Mouse (Mus musculus): ENCODE results near the gene Ube2q1. TPM values are rescaled to one million over a fixed set of nuclear protein-coding genes. Genes with fewer than 3 reads are reported as not detected.

Ube2q1 gene
- polyA plus RNA-seq, 1 experiment from 2014 or later: 24.9 TPM

DNA sequence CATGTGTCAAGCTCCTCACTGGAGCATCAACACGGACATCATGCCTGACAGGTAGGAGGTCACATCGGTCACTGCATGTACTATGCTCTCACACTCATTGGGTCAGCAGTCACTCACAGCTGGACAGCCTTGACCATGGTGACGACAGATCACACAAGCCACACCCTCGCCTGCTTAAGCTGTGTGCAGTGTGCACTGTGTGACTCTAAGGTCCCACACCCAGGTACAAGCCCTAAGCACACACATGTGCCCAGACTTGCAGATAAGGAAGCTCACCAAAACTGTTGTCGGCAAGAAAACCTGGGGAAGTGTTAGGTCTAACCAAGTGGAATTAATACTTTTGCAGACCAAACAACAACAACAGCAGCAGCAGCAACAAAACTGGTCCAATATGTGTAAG, 34.5 kb downstream of the Ube2q1 start:
- no peak overlapping the region for H3K4me3 ChIP-seq (ENCODE audit: low read depth, low read length)
- no peak for DNase-seq (ENCODE audit: low spot score)
- no peak overlapping the region for H3K4me2 ChIP-seq (ENCODE audit: low read length)
- H3K9ac ChIP-seq (ENCODE audit: low read length): no peak overlapping the region
- 85% methylated on average over 5 of the region's 5 CpGs for WGBS
- H3K27ac ChIP-seq (ENCODE audit: low read depth, low read length): no peak overlapping the region
- H3K36me3 ChIP-seq (ENCODE audit: control insufficient read depth, insufficient read depth, low read length): no peaks in the 10 kb centered on the region
- H3K4me1 ChIP-seq (ENCODE audit: control insufficient read depth, insufficient read depth, low read length): no peaks in the 10 kb centered on the region
- no peaks in the 10 kb centered on the region for H3K27me3 ChIP-seq (replicated peaks; ENCODE audit: control insufficient read depth, insufficient read depth, low read length)
- ATAC-seq: no peak
- H3K9me3 ChIP-seq (replicated peaks; ENCODE audit: control insufficient read depth, low read length): no peaks in the 10 kb centered on the region

DNA sequence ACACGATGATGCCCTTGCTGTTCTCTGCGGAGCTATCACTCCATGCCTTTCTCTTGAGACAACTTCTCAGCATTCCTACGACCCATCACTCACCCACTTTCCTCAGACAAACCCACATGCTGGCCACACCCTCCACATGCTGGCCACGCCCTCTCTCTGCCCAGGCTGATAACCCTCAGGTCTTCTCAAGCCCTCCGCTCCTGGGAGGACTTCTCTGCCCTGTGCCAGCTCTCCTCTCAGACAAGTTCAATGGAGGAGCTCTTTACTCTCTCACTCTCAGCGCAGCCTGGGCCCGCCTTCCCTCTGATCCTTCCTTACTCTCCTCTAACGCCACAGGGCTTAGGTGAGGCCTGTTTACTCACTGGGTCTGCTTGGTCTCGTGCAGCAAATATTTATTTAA, 35.2 kb downstream of the Ube2q1 start:
- H3K4me3 ChIP-seq (ENCODE audit: low read depth, low read length): no peak overlapping the region
- no peak for DNase-seq (ENCODE audit: low spot score)
- no peaks in the 10 kb centered on the region for H3K36me3 ChIP-seq (ENCODE audit: control insufficient read depth, insufficient read depth, low read length)
- WGBS: 65% methylated on average over 9 of the region's 9 CpGs
- no peaks in the 10 kb centered on the region for H3K27me3 ChIP-seq (replicated peaks; ENCODE audit: control insufficient read depth, insufficient read depth, low read length)
- no peaks in the 10 kb centered on the region for H3K4me1 ChIP-seq (ENCODE audit: control insufficient read depth, insufficient read depth, low read length)
- H3K9ac ChIP-seq (ENCODE audit: low read length): no peak overlapping the region
- no peak for ATAC-seq
- H3K4me2 ChIP-seq (ENCODE audit: low read length): no peak overlapping the region
- H3K27ac ChIP-seq (ENCODE audit: low read depth, low read length): no peak overlapping the region
- H3K9me3 ChIP-seq (replicated peaks; ENCODE audit: control insufficient read depth, low read length): no peaks in the 10 kb centered on the region

DNA sequence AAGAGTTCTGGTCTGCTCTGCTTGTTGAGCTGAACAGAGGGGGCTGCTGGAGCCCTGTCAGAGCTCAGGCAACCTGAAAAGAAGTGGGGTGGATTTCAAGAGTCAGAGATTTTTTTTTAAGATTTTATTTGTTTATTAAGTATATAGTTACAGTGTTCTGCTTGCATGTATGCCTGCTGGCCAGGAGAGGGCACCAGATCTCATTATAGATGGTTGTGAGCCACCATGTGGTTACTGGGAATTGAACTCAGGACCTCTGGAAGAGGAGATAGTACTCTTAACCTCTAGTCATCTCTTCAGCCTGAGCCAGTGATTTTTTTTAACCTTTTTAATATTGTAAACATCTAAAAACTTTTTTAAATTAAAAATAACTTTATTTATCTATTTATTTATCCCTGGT, 37.4 kb downstream of the Ube2q1 start:
- Histone ChIP-seq H3K27me3 (replicated peaks; ENCODE audit: control insufficient read depth, insufficient read depth, low read length) (no peaks in the 10 kb centered on the region), H3K4me3 (ENCODE audit: low read depth, low read length) (no peak overlapping the region), H3K27ac (ENCODE audit: low read depth, low read length) (no peak overlapping the region), H3K4me2 (ENCODE audit: low read length) (no peak overlapping the region), H3K4me1 (ENCODE audit: control insufficient read depth, insufficient read depth, low read length) (no peaks in the 10 kb centered on the region), H3K9me3 (replicated peaks; ENCODE audit: control insufficient read depth, low read length) (no peaks in the 10 kb centered on the region), H3K9ac (ENCODE audit: low read length) (no peak overlapping the region), H3K36me3 (ENCODE audit: control insufficient read depth, insufficient read depth, low read length) (no peaks in the 10 kb centered on the region)
- ATAC-seq (no peak), DNase-seq (ENCODE audit: low spot score) (no peak)

DNA sequence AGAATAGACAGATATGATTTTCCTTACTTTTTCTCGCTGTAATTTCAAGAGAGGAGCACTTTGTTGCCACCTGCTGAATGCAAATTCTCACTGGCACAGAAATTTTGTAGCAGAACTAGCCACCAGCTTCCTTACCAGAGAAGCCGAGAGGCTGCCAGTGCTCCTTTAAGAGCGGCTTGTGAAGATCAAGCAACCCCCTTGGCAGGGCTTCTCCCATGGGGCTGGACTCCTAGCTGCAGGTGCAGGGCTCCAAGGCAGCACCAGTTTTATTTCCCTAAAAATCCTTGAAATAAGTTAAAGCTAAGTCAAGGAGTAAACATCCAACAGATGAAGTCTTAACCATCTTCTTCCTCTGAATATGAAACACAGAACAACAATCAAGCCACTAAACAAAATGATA, 38.8 kb downstream of the Ube2q1 start:
- no peak for DNase-seq (ENCODE audit: low spot score)
- Histone ChIP-seq H3K4me3 (ENCODE audit: low read depth, low read length) (no peak overlapping the region), H3K9ac (ENCODE audit: low read length) (no peak overlapping the region), H3K27ac (ENCODE audit: low read depth, low read length) (no peak overlapping the region), H3K4me1 (ENCODE audit: control insufficient read depth, insufficient read depth, low read length) (no peaks in the 10 kb centered on the region), H3K9me3 (replicated peaks; ENCODE audit: control insufficient read depth, low read length) (no peaks in the 10 kb centered on the region), H3K36me3 (ENCODE audit: control insufficient read depth, insufficient read depth, low read length) (no peaks in the 10 kb centered on the region), H3K27me3 (replicated peaks; ENCODE audit: control insufficient read depth, insufficient read depth, low read length) (no peaks in the 10 kb centered on the region), H3K4me2 (ENCODE audit: low read length) (no peak overlapping the region)
- 72% methylated on average over 3 of the region's 3 CpGs for WGBS
- no peak for ATAC-seq

DNA sequence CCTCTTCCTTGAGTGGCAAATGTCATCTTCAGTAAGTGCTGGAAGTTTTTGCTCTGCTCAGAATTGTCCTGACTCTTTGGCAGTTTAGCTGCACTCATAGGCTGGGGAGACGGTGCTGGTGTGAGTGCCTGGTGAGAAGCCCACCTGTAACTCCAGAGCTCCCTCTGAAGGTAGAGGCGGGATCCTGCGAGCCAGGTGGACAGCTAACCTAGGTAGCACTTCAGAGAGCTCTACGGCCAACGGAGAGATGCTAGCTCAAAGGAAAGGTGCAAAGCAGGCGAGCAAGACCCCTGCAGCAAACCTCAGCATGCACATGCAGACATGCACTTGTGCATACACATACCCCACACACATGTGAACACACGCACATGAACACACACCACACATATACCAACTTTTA, 40.6 kb downstream of the Ube2q1 start:
- Histone ChIP-seq H3K9ac (ENCODE audit: low read length) (no peak overlapping the region), H3K27ac (ENCODE audit: low read depth, low read length) (no peak overlapping the region), H3K4me2 (ENCODE audit: low read length) (no peak overlapping the region), H3K4me3 (ENCODE audit: low read depth, low read length) (no peak overlapping the region), H3K27me3 (replicated peaks; ENCODE audit: control insufficient read depth, insufficient read depth, low read length) (no peaks in the 10 kb centered on the region), H3K9me3 (replicated peaks; ENCODE audit: control insufficient read depth, low read length) (no peaks in the 10 kb centered on the region), H3K36me3 (ENCODE audit: control insufficient read depth, insufficient read depth, low read length) (no peaks in the 10 kb centered on the region), H3K4me1 (ENCODE audit: control insufficient read depth, insufficient read depth, low read length) (no peaks in the 10 kb centered on the region)
- DNase-seq (ENCODE audit: low spot score) (no peak), ATAC-seq (no peak)
- 77% methylated on average over 7 of the region's 7 CpGs for WGBS

DNA sequence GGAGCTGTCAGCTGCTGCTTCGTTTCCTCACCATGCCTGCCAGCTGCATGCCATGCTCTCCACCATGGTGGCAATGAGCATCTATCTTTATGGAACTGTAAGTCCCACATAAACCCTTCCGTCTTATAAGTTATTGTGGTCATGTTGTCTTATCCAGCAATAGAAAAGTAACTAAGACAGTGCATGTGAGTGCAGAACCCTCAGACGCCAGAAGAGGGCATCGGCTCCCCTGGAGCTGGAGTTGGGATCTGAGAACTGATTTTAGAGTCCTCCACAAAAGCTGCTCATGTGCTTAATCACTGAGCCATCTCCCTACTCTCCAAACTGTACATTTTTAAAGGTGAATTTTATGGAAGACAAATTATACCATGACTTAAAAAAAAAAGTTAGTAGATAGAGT, 43.6 kb downstream of the Ube2q1 start:
- Histone ChIP-seq H3K9ac (ENCODE audit: low read length) (no peak overlapping the region), H3K4me2 (ENCODE audit: low read length) (no peak overlapping the region), H3K9me3 (replicated peaks; ENCODE audit: control insufficient read depth, low read length) (no peaks in the 10 kb centered on the region), H3K27ac (ENCODE audit: low read depth, low read length) (no peak overlapping the region), H3K4me1 (ENCODE audit: control insufficient read depth, insufficient read depth, low read length) (no peaks in the 10 kb centered on the region), H3K36me3 (ENCODE audit: control insufficient read depth, insufficient read depth, low read length) (no peaks in the 10 kb centered on the region), H3K4me3 (ENCODE audit: low read depth, low read length) (no peak overlapping the region), H3K27me3 (replicated peaks; ENCODE audit: control insufficient read depth, insufficient read depth, low read length) (no peaks in the 10 kb centered on the region)
- DNase-seq (ENCODE audit: low spot score): no peak
- WGBS: 66% methylated on average over 4 of the region's 4 CpGs
- ATAC-seq: no peak

DNA sequence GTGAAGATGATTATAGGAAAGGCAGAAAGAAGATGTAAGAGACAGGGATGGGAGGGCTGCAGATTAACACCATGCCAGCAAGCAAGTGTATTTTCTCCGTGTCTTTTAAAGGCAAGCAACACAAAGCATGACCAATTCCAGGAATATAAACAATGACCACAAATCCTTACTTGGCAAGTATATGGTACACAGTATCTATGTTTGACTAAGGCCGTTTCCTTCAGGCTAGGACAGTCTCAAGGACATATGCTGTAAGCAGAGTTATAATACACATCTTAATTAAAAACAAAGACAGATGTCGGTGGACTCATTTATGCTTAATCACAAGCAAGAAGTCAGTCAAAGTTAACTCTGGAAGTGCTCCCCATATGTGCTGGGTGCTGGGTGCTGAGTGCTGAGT, 45.2 kb downstream of the Ube2q1 start:
- WGBS: 76% methylated on average over 3 of the region's 3 CpGs
- Histone ChIP-seq H3K27me3 (replicated peaks; ENCODE audit: control insufficient read depth, insufficient read depth, low read length) (no peaks in the 10 kb centered on the region), H3K4me2 (ENCODE audit: low read length) (no peak overlapping the region), H3K4me3 (ENCODE audit: low read depth, low read length) (no peak overlapping the region), H3K36me3 (ENCODE audit: control insufficient read depth, insufficient read depth, low read length) (no peaks in the 10 kb centered on the region), H3K9me3 (replicated peaks; ENCODE audit: control insufficient read depth, low read length) (no peaks in the 10 kb centered on the region), H3K27ac (ENCODE audit: low read depth, low read length) (no peak overlapping the region), H3K9ac (ENCODE audit: low read length) (no peak overlapping the region), H3K4me1 (ENCODE audit: control insufficient read depth, insufficient read depth, low read length) (no peaks in the 10 kb centered on the region)
- ATAC-seq (no peak), DNase-seq (ENCODE audit: low spot score) (no peak)

DNA sequence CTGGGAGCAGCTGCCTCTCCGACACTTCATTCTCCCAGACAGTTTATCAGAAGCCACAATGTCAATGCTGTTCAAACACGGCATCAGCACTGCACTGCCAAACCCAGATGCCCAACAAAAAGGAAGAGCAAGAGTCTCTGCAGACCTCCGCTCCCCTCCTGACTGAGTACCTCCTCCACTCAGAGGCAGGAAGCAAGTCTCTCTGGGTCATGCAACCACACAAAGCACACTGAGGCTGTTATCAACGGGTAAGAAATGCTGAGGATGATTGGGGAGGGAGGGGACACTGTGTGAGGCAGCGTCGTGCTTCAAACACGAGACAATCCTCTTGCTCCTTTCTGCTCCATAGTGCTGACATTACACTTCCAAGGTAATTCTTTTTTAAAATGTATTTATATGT, 46.5 kb downstream of the Ube2q1 start:
- no peak for ATAC-seq
- no peaks in the 10 kb centered on the region for H3K4me1 ChIP-seq (ENCODE audit: control insufficient read depth, insufficient read depth, low read length)
- no peak overlapping the region for H3K27ac ChIP-seq (ENCODE audit: low read depth, low read length)
- no peaks in the 10 kb centered on the region for H3K9me3 ChIP-seq (replicated peaks; ENCODE audit: control insufficient read depth, low read length)
- H3K9ac ChIP-seq (ENCODE audit: low read length): no peak overlapping the region
- no peak for DNase-seq (ENCODE audit: low spot score)
- WGBS: 77% methylated on average over 7 of the region's 7 CpGs
- H3K27me3 ChIP-seq (replicated peaks; ENCODE audit: control insufficient read depth, insufficient read depth, low read length): no peaks in the 10 kb centered on the region
- H3K4me3 ChIP-seq (ENCODE audit: low read depth, low read length): no peak overlapping the region
- no peak overlapping the region for H3K4me2 ChIP-seq (ENCODE audit: low read length)
- H3K36me3 ChIP-seq (ENCODE audit: control insufficient read depth, insufficient read depth, low read length): no peaks in the 10 kb centered on the region

DNA sequence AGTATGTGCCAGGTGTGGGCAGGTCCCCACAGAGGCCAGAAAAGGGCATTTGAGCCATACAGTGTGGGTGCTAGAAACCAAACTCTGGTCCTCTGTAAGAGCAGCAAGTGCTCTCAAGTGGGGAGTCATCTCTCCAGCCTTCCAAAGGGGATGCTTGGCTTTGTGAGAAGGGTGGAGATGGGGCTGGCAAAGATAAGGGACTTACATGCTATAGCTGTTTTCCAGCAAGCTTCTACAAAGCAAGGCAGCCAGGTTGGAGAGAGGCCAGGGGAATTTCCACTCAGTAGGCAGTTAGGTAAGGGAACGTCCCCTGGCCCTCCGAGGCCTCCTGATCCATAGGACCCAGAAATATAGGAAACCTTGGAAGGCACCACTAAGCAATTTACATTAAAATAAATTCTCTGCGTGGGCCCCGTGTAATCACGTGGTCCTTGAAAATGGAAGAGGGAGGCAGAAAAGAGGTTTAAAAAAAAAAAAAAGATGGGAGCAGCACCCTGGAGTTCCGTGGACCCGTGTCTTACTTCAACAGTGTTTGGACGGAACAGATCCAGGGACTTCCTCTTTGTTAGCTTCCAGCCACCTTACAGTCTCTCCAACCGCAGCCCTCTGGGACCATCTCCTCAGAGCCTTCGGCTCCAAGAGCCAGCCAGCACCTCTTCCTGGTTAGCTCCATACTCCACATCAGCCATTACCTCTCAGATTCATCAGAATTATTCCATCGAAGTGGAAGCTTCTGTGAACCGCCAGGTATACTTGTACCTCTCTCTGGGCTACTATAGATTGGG, 47.1 kb downstream of the Ube2q1 start:
- Histone ChIP-seq H3K4me1 (ENCODE audit: control insufficient read depth, insufficient read depth, low read length) (no peaks in the 10 kb centered on the region), H3K9ac (ENCODE audit: low read length) (no peak overlapping the region), H3K36me3 (ENCODE audit: control insufficient read depth, insufficient read depth, low read length) (no peaks in the 10 kb centered on the region), H3K27ac (ENCODE audit: low read depth, low read length) (no peak overlapping the region), H3K4me2 (ENCODE audit: low read length) (no peak overlapping the region), H3K4me3 (ENCODE audit: low read depth, low read length) (no peak overlapping the region), H3K27me3 (replicated peaks; ENCODE audit: control insufficient read depth, insufficient read depth, low read length) (no peaks in the 10 kb centered on the region), H3K9me3 (replicated peaks; ENCODE audit: control insufficient read depth, low read length) (no peaks in the 10 kb centered on the region)
- no peak for DNase-seq (ENCODE audit: low spot score)
- ATAC-seq: no peak
- WGBS: 87% methylated on average over 12 of the region's 12 CpGs
